Mouse (Mus musculus): ENCODE results near the gene Reg4.

Gene Reg4

DNA sequence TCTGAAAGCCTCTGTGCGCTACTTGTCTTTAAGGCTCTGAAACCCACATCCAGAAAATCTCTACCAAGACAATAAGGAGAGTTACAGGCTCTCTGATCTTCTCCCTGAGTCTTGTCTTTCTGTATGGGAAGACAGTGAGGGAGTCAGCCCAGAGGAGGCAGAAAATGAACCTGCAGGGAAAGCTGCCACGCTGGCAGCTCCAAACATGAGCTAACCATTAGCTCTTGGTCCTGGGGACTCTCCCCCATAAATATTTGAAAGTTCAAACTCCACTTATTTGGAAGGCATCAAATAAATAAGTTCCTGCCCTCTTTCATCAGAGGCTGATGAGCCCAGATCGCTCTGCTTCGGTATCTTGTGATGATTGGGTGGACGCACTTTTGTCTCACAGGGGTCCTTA, 61.2 kb downstream of the Reg4 start:
- no peak for DNase-seq

All from cerebellum, postnatal 10 days (tissue).